Mouse (Mus musculus) liver, adult 2 months (tissue): ENCODE results near the gene Pcnx. TPM values are rescaled to one million over a fixed set of nuclear protein-coding genes. Genes with fewer than 3 reads are reported as not detected.

ENCODE experiments used
- DNase-seq: peaks from one replicate; pipeline ENCODE4 v3.0.0-alpha.2; 2011; ENCODE audit warnings: low read depth, low spot score; ENCODE audit errors: extremely low read depth
- H3K27ac ChIP-seq: fragments of 200-500 bp; replicated peaks from 2 replicates; pipeline ENCODE4 v1.5.1; 2012; ENCODE audit warnings: low read depth, mild to moderate bottlenecking, control low read depth, inconsistent platforms, low read length; ENCODE audit not compliant: insufficient read depth
- H3K27me3 ChIP-seq: fragments of 200-500 bp; 2 replicates; pipeline ENCODE4 v1.6.1; 2012; ENCODE audit warnings: mild to moderate bottlenecking, moderate library complexity, low read length, inconsistent platforms; ENCODE audit not compliant: control insufficient read depth, insufficient read depth
- H3K36me3 ChIP-seq: fragments of 200-500 bp; 2 replicates; pipeline ENCODE4 v1.6.1; 2012; ENCODE audit warnings: low read length, inconsistent platforms; ENCODE audit not compliant: control insufficient read depth, insufficient read depth
- H3K4me1 ChIP-seq: fragments of 200-500 bp; 2 replicates; pipeline ENCODE4 v1.6.1; 2011; ENCODE audit warnings: low read length; ENCODE audit not compliant: control insufficient read depth, insufficient read depth
- H3K4me3 ChIP-seq: fragments of 200-500 bp; 2 replicates; pipeline ENCODE4 v1.5.1; 2011; ENCODE audit warnings: low read depth, mild to moderate bottlenecking, control low read depth, low read length, moderate library complexity; ENCODE audit not compliant: insufficient read depth
- H3K79me2 ChIP-seq: fragments of 200-500 bp; 2 replicates; pipeline ENCODE4 v1.6.1; 2012; ENCODE audit warnings: inconsistent platforms, mild to moderate bottlenecking, low read length, moderate library complexity; ENCODE audit not compliant: control insufficient read depth, insufficient read depth
- H3K9ac ChIP-seq: fragments of 200-500 bp; 2 replicates; pipeline ENCODE4 v1.6.1; 2012; ENCODE audit warnings: low read depth, mild to moderate bottlenecking, control low read depth, inconsistent platforms, low read length
- CTCF ChIP-seq: fragments of 200-500 bp; IDR thresholded peaks from 2 replicates; pipeline ENCODE4 v1.5.1; 2011; ENCODE audit warnings: low read depth, low read length, control low read depth
- POLR2A ChIP-seq: fragments of 200-500 bp; IDR thresholded peaks from 2 replicates; pipeline ENCODE4 v1.6.1; 2011; ENCODE audit warnings: low read length, control low read depth; ENCODE audit not compliant: insufficient read depth; ENCODE audit errors: extremely low read depth
- WGBS: fragments of 180-500 bp; shearing (Covaris S2); methylation state at CpG from one replicate; pipeline ENCODE4 v1.1.7; 2018; 5-methylcytosine and 5-hydroxymethylcytosine counted together
- polyA plus RNA-seq: library from polyadenylated mRNA; depleted of rRNA; stranded (reverse); fragments of >200 nt; gene quantifications from 2 replicates; pipeline ENCODE4 v1.2.3, GENCODE M21; 2012
- total RNA-seq: library from RNA; depleted of rRNA; stranded (reverse); fragments of >200 nt; gene quantifications from 2 replicates; pipeline ENCODE4 v1.2.3, GENCODE M21; 2014

Pcnx gene
- total and polyA plus RNA-seq, 2 experiments, result 10.6 to 14.5 TPM

DNA sequence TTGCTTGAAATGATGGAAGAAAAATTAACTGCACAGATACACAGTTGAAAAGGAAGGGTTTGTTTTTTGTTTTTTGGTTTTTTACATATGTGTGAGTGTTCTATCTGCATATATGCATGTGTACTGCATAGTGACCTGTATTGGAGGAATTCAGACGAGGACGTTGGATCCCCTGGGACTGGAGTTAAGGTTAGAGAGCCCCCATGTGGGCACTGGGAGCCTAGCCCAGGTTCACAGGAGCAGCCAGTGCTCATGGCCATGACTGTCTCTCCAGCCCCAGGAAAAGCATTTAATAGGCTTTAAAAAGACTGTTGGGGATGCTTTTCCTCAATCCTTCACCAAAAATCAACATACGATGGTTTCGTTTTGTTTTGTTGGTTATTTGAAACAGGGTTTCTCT, 117.5 kb downstream of the Pcnx start:
- 73% methylated on average over 4 of the region's 4 CpGs for WGBS
- Histone ChIP-seq H3K9ac (no peak overlapping the region), H3K4me3 (no peak overlapping the region), H3K27me3 (no peaks in the 10 kb centered on the region), H3K79me2 (no peaks in the 10 kb centered on the region), H3K4me1 (no peaks in the 10 kb centered on the region), H3K36me3 (peaks cover 54% of the 10 kb centered on the region), H3K27ac (no peak overlapping the region)
- DNase-seq, result no peak
- TF ChIP-seq CTCF (peak; percentile 34), POLR2A (no peak)

DNA sequence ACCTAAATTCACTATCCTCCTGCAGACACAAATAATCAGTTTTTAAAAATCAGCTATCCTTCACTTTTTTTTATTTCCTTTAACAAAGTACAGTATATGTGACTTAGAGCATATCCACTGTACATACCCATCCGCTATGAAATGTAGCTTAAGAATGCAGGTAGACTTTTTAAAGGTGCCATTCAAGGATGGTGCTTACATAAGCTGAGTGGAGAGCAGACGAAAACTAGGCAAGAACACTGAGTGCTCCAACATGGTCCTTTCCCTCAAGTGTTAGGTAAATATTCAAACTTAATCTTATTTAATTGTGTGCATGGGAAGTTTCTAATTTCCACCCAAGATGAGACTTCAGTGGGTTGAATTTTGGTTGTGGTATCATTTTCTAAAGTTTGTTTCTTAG, 119.5 kb downstream of the Pcnx start:
- Histone ChIP-seq H3K79me2 (no peaks in the 10 kb centered on the region), H3K4me3 (no peak overlapping the region), H3K27me3 (no peaks in the 10 kb centered on the region), H3K27ac (no peak overlapping the region), H3K4me1 (no peaks in the 10 kb centered on the region), H3K36me3 (peaks cover 60% of the 10 kb centered on the region), H3K9ac (no peak overlapping the region)
- no peak for DNase-seq
- no peak for TF ChIP-seq POLR2A
- no peak for TF ChIP-seq CTCF
- 95% methylated on average over 2 of the region's 2 CpGs for WGBS

DNA sequence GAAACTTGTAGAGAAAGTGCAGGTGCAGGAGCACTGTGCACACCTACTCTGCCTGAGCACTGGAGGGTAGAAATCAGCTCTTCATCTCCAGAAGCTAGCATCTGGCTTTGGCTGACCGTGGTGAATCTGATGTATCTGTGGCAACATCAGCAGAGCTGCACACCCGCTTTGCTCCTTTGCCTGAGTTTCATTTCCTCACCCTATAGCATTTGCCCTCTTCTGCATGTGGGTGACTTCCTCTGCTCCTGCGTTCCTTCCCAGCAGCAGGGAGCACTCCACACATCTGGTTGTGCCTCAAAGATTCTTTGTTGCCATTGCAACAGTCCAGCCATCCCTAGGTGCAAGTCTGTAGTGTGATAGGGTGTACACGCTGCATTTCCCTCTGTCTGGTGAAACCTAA, 132.3 kb downstream of the Pcnx start:
- no peaks in the 10 kb centered on the region for H3K4me1 ChIP-seq
- no peaks in the 10 kb centered on the region for H3K79me2 ChIP-seq
- TF ChIP-seq CTCF (no peak), POLR2A (no peak)
- peaks cover 37% of the 10 kb centered on the region for H3K36me3 ChIP-seq
- 90% methylated on average over 4 of the region's 4 CpGs for WGBS
- no peak overlapping the region for H3K27ac ChIP-seq
- no peak overlapping the region for H3K4me3 ChIP-seq
- no peak overlapping the region for H3K9ac ChIP-seq
- no peak for DNase-seq
- no peaks in the 10 kb centered on the region for H3K27me3 ChIP-seq

DNA sequence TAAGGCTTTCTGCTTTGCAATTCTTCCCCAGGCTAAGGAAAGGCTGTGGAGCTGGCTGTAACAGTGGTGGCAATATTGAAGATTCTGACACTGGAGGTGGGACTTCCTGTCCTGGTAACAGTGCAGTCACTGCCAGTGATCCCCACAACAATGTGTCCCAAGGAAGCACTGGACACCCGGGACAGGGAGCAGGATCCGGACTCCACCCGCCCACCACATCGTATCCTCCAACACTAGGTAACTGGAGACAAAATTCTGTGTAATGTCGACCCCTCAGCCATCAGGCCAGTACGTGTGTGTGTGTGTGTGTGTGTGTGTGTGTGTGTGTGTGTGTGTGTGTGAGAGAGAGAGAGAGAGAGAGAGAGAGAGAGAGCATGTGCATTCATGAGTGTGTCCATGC, 133.2 kb downstream of the Pcnx start:
- Histone ChIP-seq H3K4me1 (no peaks in the 10 kb centered on the region), H3K27me3 (no peaks in the 10 kb centered on the region), H3K27ac (no peak overlapping the region), H3K79me2 (no peaks in the 10 kb centered on the region), H3K36me3 (peaks cover 33% of the 10 kb centered on the region), H3K9ac (no peak overlapping the region), H3K4me3 (no peak overlapping the region)
- DNase-seq, result no peak
- no peak for TF ChIP-seq POLR2A
- no peak for TF ChIP-seq CTCF
- 88% methylated on average over 6 of the region's 6 CpGs for WGBS

DNA sequence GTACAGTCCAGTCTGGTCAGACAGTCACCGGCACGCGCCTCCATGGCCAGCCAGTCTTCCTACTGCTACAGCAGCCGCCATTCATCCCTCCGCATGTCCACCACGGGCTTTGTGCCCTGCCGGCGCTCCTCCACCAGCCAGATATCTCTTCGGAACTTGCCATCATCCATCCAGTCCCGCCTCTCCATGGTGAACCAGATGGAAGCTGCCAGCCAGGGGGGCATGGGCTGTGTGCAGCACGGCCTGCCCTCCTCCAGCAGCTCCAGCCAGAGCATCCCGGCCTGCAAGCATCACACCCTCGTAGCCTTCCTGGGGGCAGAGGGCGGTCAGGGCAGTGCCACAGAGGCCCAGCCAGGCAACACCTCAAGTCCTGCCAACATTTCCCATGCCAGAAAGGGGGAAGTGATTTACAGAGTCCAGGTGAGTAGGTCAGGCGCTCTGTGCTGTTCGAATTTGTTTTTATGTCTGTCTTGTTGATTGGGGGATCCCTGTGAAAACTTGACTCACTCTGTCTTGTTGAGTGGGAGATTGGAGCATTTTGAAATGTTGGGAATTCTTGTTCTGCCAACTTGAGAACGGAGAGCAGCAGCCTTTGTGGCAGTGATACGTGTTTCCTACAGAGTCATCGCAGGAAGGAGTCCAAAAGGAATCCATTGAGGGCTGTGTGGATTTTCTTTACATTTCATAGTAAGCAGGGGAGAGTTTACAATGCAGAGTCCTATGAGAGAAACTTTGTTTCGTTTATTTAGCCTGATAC, 135.3 kb downstream of the Pcnx start:
- no peaks in the 10 kb centered on the region for H3K27me3 ChIP-seq
- peak; percentile 17 for DNase-seq
- H3K4me3 ChIP-seq, result no peak overlapping the region
- H3K27ac ChIP-seq, result no peak overlapping the region
- no peak overlapping the region for H3K9ac ChIP-seq
- H3K4me1 ChIP-seq, result no peaks in the 10 kb centered on the region
- peaks cover 31% of the 10 kb centered on the region for H3K36me3 ChIP-seq
- WGBS, result 85% methylated on average over 20 of the region's 20 CpGs
- H3K79me2 ChIP-seq, result no peaks in the 10 kb centered on the region
- no peak for TF ChIP-seq POLR2A
- TF ChIP-seq CTCF, result no peak

DNA sequence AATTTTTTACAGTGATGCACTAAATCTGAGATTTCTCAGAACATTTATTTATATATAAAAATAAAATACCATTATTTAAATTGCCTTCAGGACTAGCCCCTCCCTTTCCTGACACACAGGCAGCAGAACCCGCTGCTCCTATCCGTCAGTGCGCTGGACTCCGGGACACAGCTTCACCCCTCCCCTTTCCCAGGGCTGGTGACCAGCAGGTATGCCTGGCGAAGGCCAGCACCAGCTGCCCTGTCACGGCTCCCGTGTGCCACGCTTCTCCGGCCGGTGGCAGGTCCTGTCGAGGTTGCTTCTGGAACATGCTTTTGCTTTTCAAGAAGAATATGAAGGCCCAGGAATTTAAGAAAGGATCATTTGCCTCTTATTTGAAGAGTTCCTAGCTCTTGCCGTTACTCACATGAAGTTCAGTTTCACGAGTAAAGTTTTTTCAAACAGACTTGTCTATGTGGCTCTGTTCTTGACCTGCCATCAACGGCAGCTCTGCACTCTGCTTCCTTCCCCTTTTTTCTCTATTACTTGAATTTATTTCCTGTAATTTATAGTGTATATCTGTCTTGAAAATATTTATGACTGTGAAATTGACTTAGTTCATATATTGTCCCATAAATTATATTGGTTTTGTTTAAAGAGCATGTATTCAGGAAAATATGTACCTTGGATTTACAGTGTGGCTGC, 137.0 kb downstream of the Pcnx start:
- H3K4me1 ChIP-seq, result no peaks in the 10 kb centered on the region
- no peak for TF ChIP-seq CTCF
- no peak for TF ChIP-seq POLR2A
- no peak overlapping the region for H3K4me3 ChIP-seq
- no peak overlapping the region for H3K9ac ChIP-seq
- H3K27me3 ChIP-seq, result no peaks in the 10 kb centered on the region
- DNase-seq, result no peak
- H3K79me2 ChIP-seq, result no peaks in the 10 kb centered on the region
- H3K36me3 ChIP-seq, result peaks cover 19% of the 10 kb centered on the region
- H3K27ac ChIP-seq, result no peak overlapping the region
- 90% methylated on average over 14 of the region's 14 CpGs for WGBS
